15 mouse cellular contexts compared by ENCODE assay signal in genomic region chr17:31793964-31794363, GRCm38 (mm10).
DNase-seq lines count a peak whose midpoint lies in the region; ATAC-seq and TF ChIP-seq lines count a peak whose summit lies in the region.
"Had no signal": no experiment of that assay in that cellular context is flagged by ENCODE, and none has a peak within 500 bp of the region (broad histone marks: within the 10 kb centered on the region; RNA-seq: fewer than 3 reads in every experiment).

No protein-coding gene starts in this region.

- no peaks in the 10 kb centered on the region for H3K9me3 ChIP-seq in hindbrain, embryonic 15.5 days
- H3K9me3 ChIP-seq in hindbrain, embryonic 11.5 days (ENCODE audit: control insufficient read depth, low read length) = no peaks in the 10 kb centered on the region
- H3K9me3 ChIP-seq in neural tube, embryonic 13.5 days = no peaks in the 10 kb centered on the region
- H3K9me3 ChIP-seq in lung, postnatal 0 days (ENCODE audit: low read length) = no peaks in the 10 kb centered on the region
- no peaks in the 10 kb centered on the region for H3K9me3 ChIP-seq in forebrain, postnatal 0 days (ENCODE audit: low read length)
- no peaks in the 10 kb centered on the region for H3K9me3 ChIP-seq in forebrain, embryonic 11.5 days (ENCODE audit: control insufficient read depth, low read length)
- H3K9me3 ChIP-seq: forebrain, embryonic 10.5 days; liver, embryonic 13.5 days; megakaryocyte, embryonic 14.5 days had no signal

- no peak for TF ChIP-seq EP300 in lung, postnatal 0 days (IDR thresholded peaks at IDR 0.05)

- ATAC-seq in hindbrain, embryonic 15.5 days (ENCODE audit: low FRiP score, low read depth) = no peak
- ATAC-seq in hindbrain, embryonic 11.5 days (ENCODE audit: low FRiP score) = no peak
- no peak for ATAC-seq in neural tube, embryonic 13.5 days (ENCODE audit: low read depth)
- ATAC-seq in lung, postnatal 0 days = no peak
- ATAC-seq in forebrain, postnatal 0 days = no peak
- ATAC-seq in forebrain, embryonic 11.5 days (replicated peaks; ENCODE audit: low FRiP score) = no peak
- ATAC-seq: hindbrain, embryonic 16.5 days had no signal

- H3K4me3 ChIP-seq in hindbrain, embryonic 15.5 days = no peak overlapping the region
- no peak overlapping the region for H3K4me3 ChIP-seq in hindbrain, embryonic 11.5 days (ENCODE audit: low read depth, low read length)
- H3K4me3 ChIP-seq in neural tube, embryonic 13.5 days = no peak overlapping the region
- no peak overlapping the region for H3K4me3 ChIP-seq in lung, postnatal 0 days (ENCODE audit: low read depth, low read length)
- no peak overlapping the region for H3K4me3 ChIP-seq in forebrain, postnatal 0 days (ENCODE audit: low read depth, low read length)
- no peak overlapping the region for H3K4me3 ChIP-seq in forebrain, embryonic 11.5 days (ENCODE audit: low read depth, low read length)
- H3K4me3 ChIP-seq: forebrain, embryonic 10.5 days; liver, embryonic 13.5 days; megakaryocyte, embryonic 14.5 days had no signal

- no peaks in the 10 kb centered on the region for H3K36me3 ChIP-seq in hindbrain, embryonic 15.5 days
- H3K36me3 ChIP-seq in hindbrain, embryonic 11.5 days (ENCODE audit: control insufficient read depth, insufficient read depth, low read length) = no peaks in the 10 kb centered on the region
- no peaks in the 10 kb centered on the region for H3K36me3 ChIP-seq in neural tube, embryonic 13.5 days
- H3K36me3 ChIP-seq in lung, postnatal 0 days (ENCODE audit: insufficient read depth, low read length) = no peaks in the 10 kb centered on the region
- H3K36me3 ChIP-seq in forebrain, postnatal 0 days (ENCODE audit: insufficient read depth) = no peaks in the 10 kb centered on the region
- no peaks in the 10 kb centered on the region for H3K36me3 ChIP-seq in forebrain, embryonic 11.5 days (ENCODE audit: control insufficient read depth, insufficient read depth, low read length)
- H3K36me3 ChIP-seq: forebrain, embryonic 10.5 days; liver, embryonic 13.5 days had no signal

- peaks cover 25% of the 10 kb centered on the region for H3K4me1 ChIP-seq in hindbrain, embryonic 15.5 days (replicated peaks)
- H3K4me1 ChIP-seq in hindbrain, embryonic 11.5 days (replicated peaks; ENCODE audit: control insufficient read depth, insufficient read depth, low read length) = peaks cover 14% of the 10 kb centered on the region
- peaks cover 44% of the 10 kb centered on the region for H3K4me1 ChIP-seq in neural tube, embryonic 13.5 days (replicated peaks)
- H3K4me1 ChIP-seq in lung, postnatal 0 days (ENCODE audit: insufficient read depth, low read depth, low read length) = peaks cover 10% of the 10 kb centered on the region; the same call in 1 of the 2 replicates
- peaks cover 19% of the 10 kb centered on the region for H3K4me1 ChIP-seq in forebrain, postnatal 0 days (ENCODE audit: insufficient read depth)
- H3K4me1 ChIP-seq in forebrain, embryonic 11.5 days (replicated peaks; ENCODE audit: control insufficient read depth, insufficient read depth, low read length) = peaks cover 13% of the 10 kb centered on the region; the same call in 1 of the 2 replicates

- H3K9ac ChIP-seq in hindbrain, embryonic 15.5 days = no peak overlapping the region
- H3K9ac ChIP-seq in hindbrain, embryonic 11.5 days (ENCODE audit: low read depth, low read length) = no peak overlapping the region
- H3K9ac ChIP-seq in neural tube, embryonic 13.5 days = no peak overlapping the region
- H3K9ac ChIP-seq in lung, postnatal 0 days (replicated peaks; ENCODE audit: low read depth) = no peak overlapping the region
- H3K9ac ChIP-seq in forebrain, postnatal 0 days = no peak overlapping the region
- H3K9ac ChIP-seq in forebrain, embryonic 11.5 days (ENCODE audit: low read length) = no peak overlapping the region
- H3K9ac ChIP-seq: liver, embryonic 13.5 days had no signal

- WGBS in hindbrain, embryonic 15.5 days = 70% methylated on average over 4 of the region's 4 CpGs
- WGBS in hindbrain, embryonic 11.5 days = 82% methylated on average over 4 of the region's 4 CpGs
- 76% methylated on average over 4 of the region's 4 CpGs for WGBS in neural tube, embryonic 13.5 days
- 46% methylated on average over 4 of the region's 4 CpGs for WGBS in lung, postnatal 0 days
- 70% methylated on average over 4 of the region's 4 CpGs for WGBS in forebrain, postnatal 0 days
- 78% methylated on average over 4 of the region's 4 CpGs for WGBS in forebrain, embryonic 11.5 days

- no peaks in the 10 kb centered on the region for H3K27me3 ChIP-seq in hindbrain, embryonic 15.5 days
- no peaks in the 10 kb centered on the region for H3K27me3 ChIP-seq in hindbrain, embryonic 11.5 days (ENCODE audit: control insufficient read depth, insufficient read depth, low read length)
- H3K27me3 ChIP-seq in neural tube, embryonic 13.5 days = no peaks in the 10 kb centered on the region
- H3K27me3 ChIP-seq in lung, postnatal 0 days (replicated peaks; ENCODE audit: insufficient read depth, low read length) = no peaks in the 10 kb centered on the region
- no peaks in the 10 kb centered on the region for H3K27me3 ChIP-seq in forebrain, postnatal 0 days (ENCODE audit: insufficient read depth, low read length)
- no peaks in the 10 kb centered on the region for H3K27me3 ChIP-seq in forebrain, embryonic 11.5 days (ENCODE audit: control insufficient read depth, insufficient read depth, low read length)
- H3K27me3 ChIP-seq: liver, embryonic 13.5 days had no signal

- 0 out of 2 replicates have a peak overlapping the region, but pooled peaks have one; percentile 9 for H3K27ac ChIP-seq in hindbrain, embryonic 15.5 days (replicated peaks)
- H3K27ac ChIP-seq in hindbrain, embryonic 11.5 days (ENCODE audit: low read depth, low read length) = no peak overlapping the region
- 0 out of 2 replicates have a peak overlapping the region, but pooled peaks have one; percentile 2 for H3K27ac ChIP-seq in neural tube, embryonic 13.5 days (replicated peaks)
- peak overlapping the region; percentile 51; the same call in 1 of the 2 replicates for H3K27ac ChIP-seq in lung, postnatal 0 days (ENCODE audit: low read length)
- H3K27ac ChIP-seq in forebrain, postnatal 0 days (ENCODE audit: low read depth, low read length) = no peak overlapping the region
- no peak overlapping the region for H3K27ac ChIP-seq in forebrain, embryonic 11.5 days (ENCODE audit: low read depth, low read length)
- H3K27ac ChIP-seq: liver, embryonic 13.5 days had no signal

- H3K4me2 ChIP-seq in hindbrain, embryonic 15.5 days = no peak overlapping the region
- no peak overlapping the region for H3K4me2 ChIP-seq in hindbrain, embryonic 11.5 days (replicated peaks; ENCODE audit: low read depth, low read length)
- no peak overlapping the region for H3K4me2 ChIP-seq in neural tube, embryonic 13.5 days
- no peak overlapping the region for H3K4me2 ChIP-seq in lung, postnatal 0 days (replicated peaks; ENCODE audit: low read depth, low read length)
- H3K4me2 ChIP-seq in forebrain, postnatal 0 days (ENCODE audit: low read depth) = no peak overlapping the region
- H3K4me2 ChIP-seq in forebrain, embryonic 11.5 days (ENCODE audit: low read depth, low read length, severe bottlenecking) = no peak overlapping the region
- H3K4me2 ChIP-seq: liver, embryonic 13.5 days had no signal

- TF ChIP-seq CTCF in lung, postnatal 0 days (IDR thresholded peaks at IDR 0.05) = no peak
- TF ChIP-seq CTCF in forebrain, postnatal 0 days (IDR thresholded peaks at IDR 0.05; ENCODE audit: low read depth) = no peak

- DNase-seq in hindbrain, embryonic 11.5 days (ENCODE audit: low spot score) = no peak
- no peak for DNase-seq in neural tube, embryonic 10.5 days (ENCODE audit: extremely low spot score, low spot score)
- DNase-seq in lung, postnatal 0 days (ENCODE audit: low spot score) = no peak
- DNase-seq in right cerebral cortex, postnatal 10 days (ENCODE audit: low spot score in 2 of 2) = no peak
- DNase-seq in forebrain, postnatal 0 days = no peak
- DNase-seq in forebrain, embryonic 11.5 days (ENCODE audit: low spot score) = no peak
- DNase-seq: B cell, adult 2 months; cerebellum, adult 18-20 months; liver, embryonic 13.5 days; thymus, postnatal 4 days had no signal

Comparison
In these comparisons a context has a peak if more than half of its experiments do, and no peak if none do; other contexts are left out.
1. H3K27ac ChIP-seq: peak in hindbrain, embryonic 15.5 days (single experiment), neural tube, embryonic 13.5 days (single experiment) and lung, postnatal 0 days (single experiment); none in hindbrain, embryonic 11.5 days (single experiment), forebrain, postnatal 0 days (single experiment) and forebrain, embryonic 11.5 days (single experiment).